Mouse (Mus musculus) urinary bladder, postnatal 4 days (tissue): ENCODE results near the gene Gucy2g.
A peak's percentile ranks its signal among the peaks of the same experiment; 100 is the strongest.
"Not testable (repeated sequence)": the region's sequence is repeated elsewhere in the genome, so short reads cannot be mapped to it uniquely, and the experiment has no call there.

Experiments
- DNase-seq, 2 experiments: peaks; one replicate each; pipeline ENCODE4 v3.0.0; 2021 to 2022; ENCODE audit warnings: low spot score in 2 of 2

Gene Gucy2g

GRCm38 (mm10) chr19:55207205-55207604 lies 33.8 kb downstream of the Gucy2g start:
- no peak for DNase-seq

DNA sequence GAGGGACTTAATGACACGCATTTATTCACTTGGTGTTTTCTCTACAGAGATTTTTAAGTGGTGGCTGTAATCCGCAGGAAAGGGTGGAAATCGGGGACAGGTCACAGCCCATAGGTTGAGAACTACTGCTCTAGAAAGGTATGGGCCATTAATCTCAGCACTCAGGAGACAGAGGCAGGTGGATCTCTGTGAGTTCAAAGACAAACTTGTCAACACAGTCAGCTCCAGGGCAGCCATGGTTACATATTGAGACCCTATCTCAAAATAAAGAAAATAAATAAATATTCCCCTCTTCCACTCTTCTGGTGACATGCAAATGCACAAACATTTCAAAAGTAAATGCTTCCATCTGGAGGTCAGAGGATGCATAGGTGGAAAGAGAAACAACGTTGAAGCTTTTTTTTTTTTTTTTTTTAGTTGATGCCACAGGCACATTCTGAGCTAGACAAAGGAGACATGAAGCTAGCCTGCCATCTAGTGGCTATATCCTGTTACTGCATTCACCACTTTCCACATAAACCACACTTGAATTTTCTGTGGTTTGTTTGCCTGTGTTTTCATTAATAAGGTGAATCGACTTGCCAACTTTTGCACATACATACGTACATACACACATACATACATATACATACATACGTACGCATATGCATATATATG lies 34.4 kb downstream of the Gucy2g start:
- no peak for DNase-seq

GRCm38 (mm10) chr19:55198303-55198702 lies 42.7 kb downstream of the Gucy2g start:
- DNase-seq, result peak in 1 of 2 experiments; percentile 79

- DNase-seq, result no peak
Observed at GRCm38 (mm10) chr19:55195574-55195973, 45.5 kb downstream of the Gucy2g start.

DNA sequence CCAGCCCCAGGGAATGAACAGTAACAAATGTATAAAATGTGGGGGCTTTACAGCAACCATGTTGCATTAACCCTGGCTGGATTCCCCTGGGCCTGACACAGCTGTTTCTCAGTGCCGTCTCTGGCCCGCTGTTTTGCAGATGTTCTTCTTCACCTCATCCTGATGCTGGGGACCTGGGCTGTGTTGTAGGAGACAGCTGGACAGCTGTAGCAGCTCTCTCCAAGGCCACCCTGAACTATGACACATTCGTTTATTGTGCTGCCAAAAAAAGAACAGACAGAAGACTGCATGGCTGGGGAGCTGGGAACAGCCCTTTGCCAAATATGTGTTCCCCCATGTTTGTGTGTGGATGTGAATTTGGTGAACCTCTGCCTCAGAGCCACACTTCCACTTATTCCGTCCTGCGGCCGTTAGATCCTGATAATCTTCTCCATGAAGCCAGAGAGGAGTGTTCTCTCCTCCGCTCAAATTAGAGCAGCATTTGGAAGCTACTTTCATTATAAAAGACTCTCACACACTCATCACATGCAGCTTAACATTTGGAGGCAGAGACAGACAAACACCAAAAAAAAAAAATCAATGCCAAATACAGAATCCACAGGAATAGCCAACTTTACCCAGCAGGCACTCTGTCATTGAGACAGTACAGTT lies 46.4 kb downstream of the Gucy2g start:
- peak in 1 of 2 experiments; percentile 52 for DNase-seq

DNA sequence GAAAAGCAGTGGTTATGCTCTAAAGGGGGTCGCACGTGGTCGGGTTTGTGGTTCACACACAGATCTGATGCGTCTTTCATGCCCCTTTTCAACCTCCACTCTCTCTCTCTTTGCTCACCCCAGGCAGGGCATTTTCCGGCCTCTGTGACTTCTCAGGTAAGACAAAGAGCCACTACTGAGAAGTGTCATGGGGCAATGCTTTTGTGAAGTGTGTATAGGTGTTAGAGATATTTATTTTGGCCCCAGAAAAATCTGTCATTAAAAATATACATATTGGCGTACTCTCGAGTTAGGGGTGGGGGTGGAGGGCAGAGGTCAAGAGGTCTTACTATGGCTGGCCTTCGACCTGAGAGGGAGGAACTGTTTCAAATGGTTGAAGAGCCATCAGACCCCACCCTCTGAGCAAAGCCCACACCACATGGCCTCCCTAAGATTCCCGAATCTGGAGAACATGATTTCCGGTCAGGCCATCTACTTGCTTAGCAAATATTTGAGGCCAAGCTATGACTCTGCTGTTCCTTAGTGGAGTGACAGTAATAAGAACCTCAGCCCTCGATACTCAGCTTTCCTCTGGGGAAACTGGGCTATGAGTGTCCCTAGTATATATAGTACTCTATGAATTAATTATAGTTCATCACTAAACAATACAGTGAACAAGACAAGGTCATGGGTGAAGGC lies 47.2 kb downstream of the Gucy2g start:
- no peak for DNase-seq

DNA sequence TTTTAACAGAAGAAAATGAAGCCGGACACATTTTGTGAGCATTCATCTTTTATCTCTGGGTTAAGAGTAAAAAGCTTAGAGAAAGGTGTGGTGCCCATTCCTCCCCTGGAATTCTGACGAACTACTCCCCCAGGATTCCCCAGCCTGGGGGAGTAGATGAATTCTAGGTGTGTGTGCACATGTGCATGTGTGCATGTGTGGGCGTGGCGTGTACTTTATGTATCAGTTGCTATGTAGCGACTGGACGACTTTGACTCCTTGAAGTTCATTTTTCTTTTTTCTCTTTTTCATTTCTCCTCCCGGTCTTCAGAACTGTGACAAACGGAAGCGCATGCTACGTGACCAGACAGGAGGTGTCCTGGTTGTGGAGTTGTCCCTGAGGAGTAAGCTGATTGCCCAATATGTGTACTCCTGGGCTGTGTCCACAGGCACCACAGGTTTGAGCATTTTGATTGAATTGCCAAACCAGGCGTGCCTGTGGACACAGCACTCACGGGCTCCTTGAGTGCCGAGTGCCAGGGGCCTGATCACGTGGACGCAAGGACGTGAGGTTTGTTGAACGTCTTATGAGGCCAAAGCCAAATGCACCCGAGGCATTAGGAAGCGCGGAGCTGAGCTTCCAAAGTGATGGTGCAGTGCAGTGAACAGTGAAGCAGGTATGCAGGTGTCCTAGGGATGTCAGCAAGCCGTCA lies 48.6 kb downstream of the Gucy2g start:
- no peak for DNase-seq

DNA sequence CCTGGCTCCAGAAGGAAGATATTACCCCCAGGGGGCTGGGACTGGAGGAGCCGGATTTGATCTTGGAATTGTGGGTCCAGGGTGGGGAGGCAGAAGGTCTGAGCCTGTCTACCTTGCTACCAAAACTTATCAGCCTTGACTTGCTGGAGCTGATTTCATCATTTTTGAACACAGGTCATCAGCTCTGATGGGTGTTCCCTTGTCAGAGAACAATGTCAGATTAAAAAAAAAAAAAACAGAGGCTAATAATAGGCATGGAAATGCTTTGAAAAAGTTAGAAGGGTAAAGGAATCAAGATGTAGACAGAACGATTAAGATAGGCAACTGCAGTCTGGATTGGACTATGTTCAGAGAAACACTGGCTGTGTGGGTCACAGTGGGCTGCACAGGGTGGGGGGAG lies 49.4 kb downstream of the Gucy2g start:
- DNase-seq, result no peak

GRCm38 (mm10) chr19:55190065-55190464 lies 51.0 kb downstream of the Gucy2g start:
- no peak for DNase-seq

DNA sequence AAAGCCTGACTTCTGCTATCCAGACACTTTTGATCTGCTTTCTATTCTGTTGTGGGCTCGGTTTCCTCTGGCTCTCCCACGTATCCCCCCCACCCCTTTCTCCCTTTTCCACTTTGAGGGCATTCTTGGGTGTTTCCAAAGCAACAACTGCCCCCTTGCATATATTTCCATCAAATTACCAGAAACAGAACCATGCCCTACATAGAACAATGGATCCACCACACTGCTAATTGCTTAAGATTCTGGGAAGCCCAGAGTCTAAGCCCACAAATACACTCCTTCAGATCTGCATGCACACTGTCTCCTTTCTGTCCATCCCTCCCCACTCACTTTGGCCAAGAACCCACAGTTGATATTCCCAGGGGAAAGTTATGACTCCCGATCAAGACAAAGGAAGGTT lies 55.4 kb downstream of the Gucy2g start:
- no peak for DNase-seq

- no peak for DNase-seq
Observed at GRCm38 (mm10) chr19:55185074-55185473, 56.0 kb downstream of the Gucy2g start.

GRCm38 (mm10) chr19:55184442-55184841 lies 56.6 kb downstream of the Gucy2g start:
- no peak for DNase-seq

- DNase-seq, result no peak
Observed at GRCm38 (mm10) chr19:55180433-55180832, 60.6 kb downstream of the Gucy2g start, which contains the start of gene Tectb. Gene Tectb (plus strand): TSS chr19:55180733.

DNA sequence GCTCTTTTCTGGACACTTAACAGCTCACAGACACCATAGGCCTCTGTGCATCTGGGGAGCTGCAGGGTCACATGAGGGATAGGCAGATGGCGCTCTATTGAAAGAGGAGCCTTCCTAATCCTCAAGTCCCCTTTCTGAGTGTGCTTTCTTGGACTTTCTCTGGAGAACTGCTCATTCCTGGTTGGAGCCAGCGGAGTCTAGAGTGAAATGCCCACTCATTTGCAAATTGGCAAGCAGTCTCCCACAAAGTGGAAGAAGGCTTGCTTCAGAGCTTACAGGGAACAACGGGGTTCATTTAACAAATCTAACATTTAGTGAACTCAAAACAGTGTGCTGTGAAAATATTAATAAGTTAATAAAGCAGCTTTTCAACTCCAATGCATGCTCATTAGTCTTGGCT lies 63.9 kb downstream of the Gucy2g start:
- no peak for DNase-seq

- DNase-seq, result no peak
Observed at GRCm38 (mm10) chr19:55171585-55171984, 69.5 kb downstream of the Gucy2g start.

DNA sequence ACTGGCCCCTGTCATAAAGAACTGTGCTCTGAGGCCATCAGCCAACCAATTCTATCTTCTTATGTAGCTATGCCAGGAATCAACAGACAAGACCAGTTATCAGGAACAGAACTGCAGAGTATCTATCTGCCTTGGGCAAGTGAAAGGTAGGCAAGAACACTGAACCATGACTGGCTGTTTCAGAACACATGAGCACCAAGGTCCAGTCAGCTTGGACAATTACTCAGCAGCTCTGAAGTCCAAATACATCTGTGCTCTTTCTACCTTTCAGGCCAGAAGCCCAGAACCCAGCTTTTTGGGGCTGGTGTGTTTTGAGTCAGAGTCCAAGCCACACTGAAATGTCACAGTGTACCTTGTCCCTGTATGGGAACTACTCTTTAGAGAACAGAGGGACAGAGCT lies 70.6 kb downstream of the Gucy2g start:
- no peak for DNase-seq

DNA sequence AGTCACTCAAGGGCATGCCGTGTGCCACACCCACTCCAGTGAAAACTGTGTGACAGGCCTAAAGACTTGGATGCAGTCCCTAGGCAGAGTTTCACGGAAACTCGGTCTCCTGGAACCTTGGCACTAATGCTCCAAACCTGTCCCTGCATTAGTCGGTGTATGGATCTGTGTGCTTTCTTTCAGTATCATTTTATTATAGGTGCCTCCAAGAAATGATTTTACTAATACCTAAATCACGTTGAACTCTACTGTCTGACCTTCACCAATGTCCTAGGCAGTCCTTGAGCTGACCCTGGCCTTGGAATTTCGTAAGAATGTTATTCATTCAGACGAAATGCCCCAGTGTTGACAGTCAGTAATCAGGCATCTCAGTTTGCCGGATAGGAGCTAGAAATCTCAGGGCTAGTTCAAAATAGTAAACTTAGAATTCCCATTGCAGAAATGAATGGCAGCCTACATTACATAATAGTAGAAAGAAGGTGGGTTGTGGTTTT lies 71.8 kb downstream of the Gucy2g start:
- DNase-seq, result not testable (repeated sequence)

- no peak for DNase-seq
Observed at GRCm38 (mm10) chr19:55168360-55168759, 72.7 kb downstream of the Gucy2g start.

- no peak for DNase-seq
Observed at GRCm38 (mm10) chr19:55167741-55168140, 73.3 kb downstream of the Gucy2g start.

GRCm38 (mm10) chr19:55166741-55167140 lies 74.3 kb downstream of the Gucy2g start:
- no peak for DNase-seq

- no peak for DNase-seq
Observed at GRCm38 (mm10) chr19:55165954-55166353, 75.1 kb downstream of the Gucy2g start.

- no peak for DNase-seq
Observed at GRCm38 (mm10) chr19:55165183-55165865, 75.7 kb downstream of the Gucy2g start.
